Mouse (Mus musculus) cerebellum, adult 18-20 months (tissue): ENCODE measurements at regions not wholly inside any gene's neighbourhood (a gene's known extent, or its start where the extent isn't known, plus 50 kb on each side); places are given as distances from the start of the nearest gene placed in this dataset.

Source experiments
- DNase-seq, 2 experiments: peaks; one replicate each; pipeline ENCODE4 v3.0.0; 2021

DNA sequence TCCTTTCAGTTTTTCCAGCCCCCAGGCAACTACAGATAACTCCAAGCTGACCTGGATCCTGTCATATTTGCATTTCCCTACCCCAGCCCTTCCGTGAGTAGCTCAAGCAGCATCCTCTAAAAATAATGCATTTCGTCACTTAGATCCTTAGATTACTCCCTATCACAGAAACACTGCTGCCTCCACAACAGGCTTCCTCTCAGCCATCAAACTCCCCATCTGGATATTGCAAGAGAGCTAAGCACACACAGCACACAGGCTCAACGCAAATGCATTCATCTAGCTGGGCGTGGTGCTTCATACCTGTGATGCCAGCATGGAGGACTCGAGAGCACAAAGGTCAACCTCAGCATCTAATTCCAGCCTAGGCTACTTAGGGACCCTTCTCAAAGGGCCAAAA is 260.9 kb downstream of the Sox4 start:
- no peak for DNase-seq

DNA sequence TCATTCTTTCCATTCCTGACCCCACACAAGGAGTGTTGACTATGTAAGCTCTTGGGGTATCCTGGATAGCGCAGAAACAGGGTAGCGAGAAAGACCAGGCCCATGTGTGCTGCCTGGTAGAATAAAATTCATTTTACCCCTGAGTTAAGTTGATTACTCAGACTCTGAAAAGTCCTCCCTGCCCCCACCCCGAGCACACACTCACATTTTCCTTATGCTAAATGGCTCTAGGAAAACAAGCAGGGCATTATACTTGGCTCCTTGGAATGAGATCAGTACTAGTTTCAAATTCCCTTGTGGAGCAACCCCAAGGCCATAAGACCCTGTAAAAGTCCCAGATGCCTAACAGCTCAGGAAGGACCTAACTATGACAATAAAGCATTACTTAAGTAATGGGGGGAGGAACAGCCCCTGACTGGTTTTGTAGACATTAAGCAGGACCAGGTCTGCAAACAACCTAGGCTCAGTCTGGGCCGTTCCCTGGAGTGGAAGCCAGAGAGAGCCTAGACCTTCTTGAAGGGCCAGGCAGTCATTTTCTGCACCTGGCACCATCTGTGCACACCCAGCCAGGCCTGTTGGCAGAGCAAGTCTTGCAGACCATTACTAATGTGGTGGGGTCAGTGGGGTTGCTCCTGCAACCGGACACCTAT is 262.9 kb downstream of the Sox4 start:
- no peak for DNase-seq

DNA sequence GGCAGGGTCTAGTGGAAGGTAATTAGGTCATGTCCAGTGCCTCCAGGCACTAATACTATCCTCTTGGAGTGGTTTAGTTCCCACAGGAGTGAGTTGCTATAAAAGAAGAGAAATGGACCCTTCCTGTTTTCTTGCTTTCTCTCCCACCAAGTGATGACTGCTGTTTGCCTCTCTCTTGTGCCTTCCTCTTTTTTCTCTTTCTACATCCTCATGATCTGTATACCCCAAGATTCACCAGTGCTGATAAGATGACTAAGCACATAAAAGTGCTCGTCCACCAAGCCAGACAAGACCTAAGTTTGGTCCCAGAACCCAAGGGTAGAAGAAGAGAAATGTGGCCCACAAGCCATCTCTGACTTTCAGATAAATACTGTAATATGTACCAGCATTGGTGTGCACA is 265.7 kb downstream of the Sox4 start:
- DNase-seq, result no peak

DNA sequence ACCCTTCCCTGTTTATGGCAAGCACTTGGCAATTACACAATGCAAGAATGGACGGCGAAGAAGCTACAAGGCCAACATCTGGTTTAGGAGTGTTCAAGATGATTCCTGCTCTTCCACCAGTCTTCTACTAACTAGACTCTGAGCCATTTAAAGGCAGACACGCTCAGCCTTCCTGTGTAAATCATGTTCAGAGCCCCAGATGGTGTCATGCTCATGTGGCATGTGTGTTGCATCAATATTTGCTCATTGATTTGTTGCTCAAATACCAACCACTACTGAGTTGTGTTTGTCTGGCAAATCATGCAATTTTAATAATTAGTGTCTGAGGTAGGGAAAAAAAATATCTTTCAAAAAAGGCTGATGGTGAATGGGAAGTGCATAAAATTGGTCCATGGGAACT is 269.2 kb downstream of the Sox4 start:
- no peak for DNase-seq

DNA sequence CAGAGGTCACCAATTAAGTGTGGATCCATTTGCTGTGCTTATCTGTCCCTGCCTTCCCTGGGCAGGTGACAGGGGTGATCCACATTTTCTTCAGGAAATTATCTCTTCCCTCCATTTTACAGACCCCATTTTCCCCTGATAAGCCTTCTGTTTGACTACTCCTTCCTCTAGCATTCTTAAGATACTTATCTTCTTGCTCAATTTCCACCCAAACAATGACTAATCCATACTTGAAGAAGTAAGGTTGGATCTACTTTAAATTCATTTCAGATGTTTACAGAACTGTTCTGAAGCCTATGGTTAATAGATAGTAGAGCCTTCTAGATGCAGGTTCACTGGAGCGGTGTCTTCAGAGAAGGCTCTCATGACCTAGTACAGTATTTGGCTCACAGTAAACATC is 273.2 kb downstream of the Sox4 start:
- no peak for DNase-seq

DNA sequence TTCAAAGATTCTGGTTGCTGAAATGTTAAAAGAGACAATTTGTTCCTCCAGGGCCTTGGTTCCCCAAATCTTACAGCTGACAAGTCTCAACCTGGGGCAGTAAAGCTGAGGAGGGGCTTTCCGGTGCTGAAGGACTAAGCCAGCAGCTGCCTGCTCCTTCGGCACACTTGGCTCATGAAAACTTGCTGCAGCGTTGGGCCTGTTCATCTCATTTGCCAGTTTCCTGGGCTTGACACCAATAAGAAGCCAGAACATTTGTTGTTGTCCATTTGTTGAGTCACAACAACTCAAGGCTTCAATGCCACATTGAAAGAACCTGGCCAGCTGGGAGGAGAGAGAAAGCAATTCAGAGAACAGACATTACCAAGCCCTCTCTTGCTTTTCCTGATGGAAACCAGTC is 279.9 kb downstream of the Sox4 start:
- DNase-seq, result no peak

DNA sequence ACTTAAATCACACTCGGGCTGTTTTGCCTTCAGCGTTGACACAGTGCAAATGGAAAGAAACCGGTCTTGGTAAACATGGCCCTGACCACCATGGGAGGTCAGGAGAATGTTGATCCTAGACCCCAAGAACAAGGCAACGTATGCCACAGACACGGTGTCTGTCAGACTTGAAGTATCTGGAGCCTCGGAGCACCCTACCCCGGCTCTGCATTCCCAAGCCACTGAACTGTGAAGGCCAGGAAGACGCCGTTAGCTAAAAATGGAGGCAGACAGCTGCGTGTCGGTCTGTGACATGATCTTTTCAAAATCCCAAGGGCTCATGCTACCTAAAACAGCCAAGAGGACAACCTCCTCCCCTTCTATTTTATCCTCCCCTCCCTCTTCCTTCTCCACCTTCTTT is 282.0 kb downstream of the Sox4 start:
- DNase-seq, result no peak

DNA sequence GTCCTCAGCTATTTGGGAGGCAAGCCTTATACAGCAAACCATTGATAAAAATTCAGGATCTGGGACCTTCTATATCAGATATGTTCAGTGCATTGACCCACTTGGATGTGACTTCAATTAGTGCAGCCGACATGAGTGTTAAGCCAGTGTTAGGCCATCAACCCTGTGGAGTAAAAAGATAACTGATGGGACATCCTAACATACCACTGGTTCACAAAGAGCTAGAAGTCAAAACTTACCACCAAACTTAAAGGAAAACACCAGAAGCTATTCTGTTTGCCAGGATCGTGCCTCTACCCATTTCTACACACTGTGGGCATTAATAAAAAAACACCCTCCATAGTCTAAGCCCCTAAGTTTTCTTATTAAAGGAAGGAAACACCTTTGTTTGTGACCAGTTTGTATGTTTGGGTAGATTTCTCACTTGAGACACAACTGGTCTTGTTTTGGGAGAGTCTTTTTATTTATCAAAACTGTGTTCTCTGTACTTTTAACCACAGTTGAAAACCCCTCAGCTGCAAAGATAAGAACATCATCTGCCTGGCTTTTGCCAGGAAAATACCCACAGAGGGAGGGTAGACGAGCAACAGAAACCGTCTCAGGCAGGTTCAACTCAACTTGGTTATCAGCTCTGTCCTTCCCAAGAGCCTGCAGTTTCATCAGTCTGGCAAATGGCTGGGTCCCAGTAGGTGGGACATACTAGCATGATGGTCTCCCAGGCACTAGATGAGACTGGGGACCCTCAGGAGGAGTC is 283.5 kb downstream of the Sox4 start:
- no peak for DNase-seq

DNA sequence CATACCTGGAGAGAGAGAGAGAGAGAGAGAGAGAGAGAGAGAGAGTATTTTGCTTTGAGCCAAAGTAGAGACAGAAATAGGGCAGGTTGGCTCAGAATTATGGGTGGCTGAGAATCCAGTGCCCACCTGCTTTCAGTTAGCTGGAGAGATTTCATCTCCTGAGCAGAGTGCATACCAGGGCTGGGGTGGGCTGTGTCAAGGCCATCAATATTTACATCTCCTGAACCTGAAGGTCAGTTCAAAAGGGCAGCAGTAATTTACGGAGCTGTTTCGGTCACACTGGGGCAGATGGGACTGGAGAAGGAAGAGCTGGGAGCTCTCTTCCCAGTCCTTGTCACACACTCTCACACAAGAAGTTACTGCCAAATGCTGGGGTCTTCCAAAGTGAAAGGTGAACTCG is 286.7 kb downstream of the Sox4 start:
- no peak for DNase-seq

DNA sequence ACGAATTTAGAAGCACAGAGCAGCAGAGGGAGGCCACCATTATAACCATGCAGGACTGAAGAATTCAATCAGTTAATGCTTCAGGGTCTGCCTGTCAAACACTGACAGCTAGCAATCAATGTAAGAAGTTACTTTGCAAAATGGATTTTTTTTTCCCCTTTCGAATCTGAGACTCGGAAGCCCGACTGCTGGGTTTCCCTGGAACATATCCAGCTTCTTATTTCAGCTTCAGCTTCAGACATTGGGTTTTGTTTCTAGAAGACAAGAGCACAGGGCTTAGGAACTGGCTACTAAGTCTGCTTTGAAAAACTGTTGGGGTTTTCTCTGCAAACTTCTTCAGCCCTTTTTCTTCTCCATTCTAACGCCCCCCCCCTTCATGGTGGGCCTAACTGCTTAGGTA is 288.4 kb downstream of the Sox4 start:
- DNase-seq, result no peak

DNA sequence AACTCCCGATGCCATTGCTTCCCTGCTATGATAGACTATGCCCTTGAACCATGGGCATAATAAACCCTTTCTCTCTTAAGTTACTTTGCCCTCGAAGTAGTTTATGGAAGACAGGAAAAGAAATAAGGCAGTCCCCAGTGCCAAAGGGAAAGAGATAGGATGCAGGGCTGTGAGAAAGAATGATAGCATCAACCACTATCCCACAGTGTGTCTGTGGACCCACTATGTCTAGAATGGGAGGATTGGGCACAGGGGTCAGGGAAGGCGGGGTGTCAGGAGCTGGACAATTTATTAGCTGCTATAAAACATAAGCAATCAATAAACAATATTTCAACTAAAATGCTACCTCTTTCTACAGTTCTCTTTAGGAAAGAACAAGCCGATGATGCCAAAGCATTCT is 288.8 kb downstream of the Sox4 start:
- no peak for DNase-seq

DNA sequence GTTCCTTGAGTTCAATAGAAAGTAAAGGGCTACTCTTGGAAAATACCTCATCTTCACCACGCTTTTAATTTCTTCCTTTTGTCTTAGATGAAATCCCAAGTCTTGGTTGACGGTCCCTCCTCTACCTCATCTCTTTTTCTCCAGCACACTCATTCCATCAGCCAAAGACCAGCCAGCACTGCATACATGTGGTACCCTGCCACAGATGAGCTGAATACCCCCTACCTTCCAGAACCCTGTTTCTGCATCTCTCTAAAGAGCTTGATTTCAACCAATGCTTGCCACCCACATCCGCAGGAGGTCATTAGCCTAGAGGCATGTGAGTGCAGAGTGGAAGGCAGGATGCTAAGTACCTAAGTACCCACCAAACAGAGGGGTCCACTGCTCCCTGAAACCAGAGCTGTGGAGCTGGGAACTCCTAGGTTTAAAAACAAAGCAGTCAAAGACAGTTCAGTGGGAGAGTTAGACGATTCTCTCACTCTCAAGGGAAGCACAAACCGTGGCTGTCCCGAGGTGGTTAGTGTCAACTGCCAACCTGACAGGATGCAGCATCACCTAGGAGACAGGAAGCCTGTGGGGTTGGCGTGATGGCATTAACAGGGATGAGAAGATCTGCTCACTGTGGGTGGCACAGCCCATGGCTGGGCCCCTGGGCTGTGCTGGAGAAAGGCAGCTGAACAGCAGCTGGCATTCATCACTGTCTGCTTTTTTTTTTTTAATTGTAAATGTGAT is 289.4 kb downstream of the Sox4 start:
- no peak for DNase-seq

DNA sequence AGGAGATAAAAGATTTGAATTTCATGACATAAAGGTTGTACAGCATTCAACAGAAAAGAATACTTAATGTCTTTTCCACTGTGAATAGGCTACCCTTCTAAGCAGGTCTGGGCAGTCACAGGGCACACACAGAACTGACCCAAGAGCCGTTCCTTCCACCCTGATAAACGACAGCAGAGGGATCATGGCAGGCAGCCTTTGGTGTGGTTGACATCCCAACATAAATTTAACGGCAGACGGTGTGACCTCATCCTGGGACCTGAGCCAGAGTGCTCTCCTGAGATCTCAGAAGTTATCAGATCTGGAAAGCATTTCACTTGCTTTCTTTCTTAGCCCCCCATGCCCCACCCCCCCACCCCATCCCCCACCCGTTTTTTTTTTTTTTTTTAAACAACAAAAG is 290.1 kb downstream of the Sox4 start:
- DNase-seq, result peak; percentile 5 to 9

DNA sequence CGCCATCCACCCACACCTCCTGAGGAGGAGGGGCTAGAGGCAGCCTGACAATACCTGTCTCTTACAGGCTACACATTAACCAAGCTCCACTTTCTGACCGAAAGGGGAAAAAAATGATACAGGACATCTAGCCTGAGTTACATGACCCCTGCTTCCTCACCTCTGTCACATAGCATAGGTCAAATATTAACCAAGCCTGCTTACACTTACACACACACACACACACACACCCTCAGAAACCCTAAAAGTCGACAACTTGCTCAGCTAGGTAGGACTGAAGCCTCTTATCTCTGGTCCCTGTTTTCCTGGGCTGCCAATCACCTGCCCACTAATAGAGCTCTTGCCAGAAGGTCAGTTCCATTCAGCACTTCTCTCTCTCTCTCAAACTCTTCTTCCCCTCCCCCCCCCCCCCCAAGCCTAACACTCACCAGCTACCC is 291.2 kb downstream of the Sox4 start:
- DNase-seq, result no peak

DNA sequence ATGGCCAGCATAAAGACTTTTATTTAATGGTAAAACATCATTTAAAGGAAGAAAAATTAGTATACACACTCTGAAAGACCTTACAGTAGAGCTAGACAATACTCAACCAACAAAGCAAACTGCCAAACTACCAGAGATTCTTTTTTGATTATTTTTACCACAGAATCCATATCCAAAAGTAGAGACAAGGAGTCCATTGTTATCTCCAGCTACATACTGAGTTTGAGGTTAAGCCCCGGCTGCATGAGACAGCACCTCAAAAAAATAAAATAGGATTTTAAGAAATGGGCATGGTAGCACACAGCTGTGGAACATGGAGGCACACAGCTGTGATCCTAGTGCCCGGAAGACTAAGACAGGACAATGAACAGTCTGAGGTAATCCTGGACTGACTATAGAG is 293.4 kb downstream of the Sox4 start:
- no peak for DNase-seq

DNA sequence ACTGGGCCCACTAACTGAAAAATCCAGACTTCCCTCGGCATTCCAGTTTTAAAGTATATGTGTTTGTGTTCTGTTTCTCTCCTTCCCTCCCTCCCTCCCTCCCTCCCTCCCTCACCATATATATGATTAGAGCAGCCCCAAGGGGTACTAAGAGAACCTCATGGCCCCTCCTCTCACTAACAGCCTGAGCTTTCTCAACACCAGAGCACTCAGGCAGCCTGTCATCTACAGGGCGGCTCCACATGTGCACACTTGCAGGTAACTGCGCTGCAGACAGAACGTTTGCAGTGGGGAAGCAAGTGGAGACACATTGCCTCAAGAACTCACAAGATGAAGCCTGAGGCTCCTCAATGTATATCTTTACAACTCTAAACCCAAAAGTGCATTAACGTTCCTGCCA is 294.9 kb downstream of the Sox4 start:
- no peak for DNase-seq

DNA sequence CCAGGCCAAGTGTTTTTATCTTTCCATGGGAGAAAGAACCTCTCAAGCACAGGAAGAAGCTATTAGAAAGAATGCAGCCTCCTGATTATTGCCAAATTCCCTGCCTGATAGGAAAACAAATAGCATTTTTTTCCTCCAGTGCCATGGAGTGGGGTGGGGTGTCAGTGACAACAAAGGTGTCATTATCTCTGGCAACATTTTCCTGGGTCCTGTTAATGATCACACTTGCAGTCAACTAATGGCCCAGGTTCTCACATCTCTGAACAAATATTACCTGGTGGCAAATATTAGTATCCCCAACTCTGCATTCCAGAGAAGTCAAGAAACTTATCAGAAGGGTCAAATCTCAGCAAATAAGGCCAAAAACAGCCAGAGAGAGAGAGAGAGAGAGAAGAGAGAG is 298.6 kb downstream of the Sox4 start:
- no peak for DNase-seq

DNA sequence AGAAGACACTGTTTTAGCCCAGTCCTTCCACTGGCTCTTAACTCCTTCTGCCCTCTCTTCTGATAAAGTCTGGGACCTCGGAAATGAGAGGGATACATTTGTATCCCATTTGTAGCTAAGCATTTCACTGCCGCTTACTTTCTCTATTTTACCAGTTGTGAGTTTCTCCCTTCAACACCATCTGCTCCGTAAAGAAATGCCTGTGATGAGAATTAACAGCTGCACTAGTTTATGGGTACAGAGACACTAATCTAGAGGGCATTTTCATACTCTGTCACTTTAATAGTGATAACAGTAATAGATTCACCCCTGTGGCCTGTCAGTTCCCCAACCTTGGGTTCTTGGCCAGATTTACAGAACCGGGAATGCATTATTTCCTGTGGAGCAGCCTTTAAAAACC is 300.2 kb downstream of the Sox4 start:
- no peak for DNase-seq

DNA sequence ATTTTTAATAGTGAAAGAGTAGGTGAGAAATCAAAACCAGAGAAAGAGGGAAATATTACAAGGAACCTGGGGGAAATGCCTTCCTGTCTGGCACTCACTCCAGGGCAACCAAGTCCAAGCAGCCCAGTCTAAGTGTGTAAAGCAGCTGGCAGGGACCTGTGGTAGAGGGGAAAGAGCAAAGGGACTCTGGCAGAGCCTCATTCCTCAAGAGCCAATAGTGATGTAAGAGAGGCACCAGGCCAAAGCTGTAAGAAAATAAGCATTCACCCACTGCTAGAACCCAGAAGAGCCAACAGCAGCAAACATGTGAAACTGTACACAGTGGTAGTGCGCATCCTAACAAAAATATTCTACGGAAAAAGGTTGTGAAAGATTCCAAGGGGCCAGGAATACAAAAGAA is 301.7 kb downstream of the Sox4 start:
- no peak for DNase-seq

DNA sequence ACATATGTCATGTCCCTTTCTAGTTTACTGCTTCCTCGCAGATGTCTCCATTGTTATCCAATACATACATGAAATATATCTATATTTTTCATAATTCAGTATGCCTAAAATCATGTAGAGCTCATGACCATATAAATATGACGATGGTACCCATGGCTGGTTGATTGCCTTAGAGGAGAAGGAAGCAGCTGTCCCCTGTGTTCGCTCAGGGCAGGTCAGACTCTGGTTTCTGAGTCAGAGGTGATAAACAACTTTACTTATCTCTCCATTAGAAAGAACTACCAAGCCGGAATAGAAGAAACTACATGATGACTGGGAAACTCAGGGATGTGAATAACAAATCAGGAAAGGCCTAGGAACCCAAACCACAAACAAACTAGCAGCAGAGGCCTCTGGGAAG is 307.6 kb downstream of the Sox4 start:
- no peak for DNase-seq

DNA sequence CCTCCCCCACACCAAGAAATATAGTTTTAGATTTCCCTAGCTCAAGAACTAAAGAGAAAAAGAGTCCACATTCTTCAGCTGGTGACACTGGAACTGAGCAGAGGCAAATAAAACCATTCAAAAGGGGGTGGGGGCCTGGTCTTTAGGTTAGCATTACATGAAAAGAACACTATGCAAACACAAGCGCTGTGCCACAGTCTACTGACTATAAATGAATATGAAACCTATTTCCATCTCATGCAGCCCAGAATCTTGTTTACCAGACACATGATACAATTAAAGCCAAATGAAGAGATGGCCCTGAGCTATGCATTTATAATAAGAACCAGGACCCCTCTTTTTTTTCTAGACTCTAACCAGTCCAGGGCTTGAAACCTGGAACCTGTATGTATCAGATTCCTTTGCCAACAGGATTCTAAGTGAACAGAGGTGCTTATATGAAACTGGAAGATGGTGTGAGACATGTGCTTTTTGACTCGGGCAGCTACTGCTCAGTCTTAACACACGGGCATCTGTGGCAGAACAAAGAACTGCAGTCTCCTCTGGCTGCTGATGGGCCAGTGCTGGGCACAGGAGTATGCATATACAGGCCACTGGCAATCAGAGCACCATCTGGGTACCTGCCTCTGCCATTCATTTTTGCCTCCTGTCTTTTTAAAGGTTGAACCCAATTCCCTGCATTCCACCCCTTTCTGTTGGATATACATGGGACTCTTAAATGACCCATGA is 308.5 kb downstream of the Sox4 start:
- DNase-seq, result no peak

DNA sequence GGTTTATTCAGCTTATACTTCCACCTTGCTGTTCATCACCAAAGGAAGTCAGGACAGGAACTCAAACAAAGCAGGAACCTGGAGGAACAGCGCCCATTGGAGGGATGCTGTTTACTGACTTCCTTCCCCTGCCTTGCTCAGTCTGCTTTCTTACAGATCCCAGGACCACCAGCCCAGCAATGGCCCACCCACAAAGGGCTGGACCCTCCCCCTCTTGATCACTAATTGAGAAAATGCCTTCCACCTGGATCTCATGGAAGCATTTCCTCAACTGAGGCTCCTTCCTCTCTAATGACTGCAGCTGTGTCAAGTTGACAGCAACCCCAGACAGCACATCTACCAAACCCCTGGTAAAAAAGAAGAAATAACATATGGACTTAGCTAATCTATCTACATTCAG is 312.7 kb downstream of the Sox4 start:
- no peak for DNase-seq

DNA sequence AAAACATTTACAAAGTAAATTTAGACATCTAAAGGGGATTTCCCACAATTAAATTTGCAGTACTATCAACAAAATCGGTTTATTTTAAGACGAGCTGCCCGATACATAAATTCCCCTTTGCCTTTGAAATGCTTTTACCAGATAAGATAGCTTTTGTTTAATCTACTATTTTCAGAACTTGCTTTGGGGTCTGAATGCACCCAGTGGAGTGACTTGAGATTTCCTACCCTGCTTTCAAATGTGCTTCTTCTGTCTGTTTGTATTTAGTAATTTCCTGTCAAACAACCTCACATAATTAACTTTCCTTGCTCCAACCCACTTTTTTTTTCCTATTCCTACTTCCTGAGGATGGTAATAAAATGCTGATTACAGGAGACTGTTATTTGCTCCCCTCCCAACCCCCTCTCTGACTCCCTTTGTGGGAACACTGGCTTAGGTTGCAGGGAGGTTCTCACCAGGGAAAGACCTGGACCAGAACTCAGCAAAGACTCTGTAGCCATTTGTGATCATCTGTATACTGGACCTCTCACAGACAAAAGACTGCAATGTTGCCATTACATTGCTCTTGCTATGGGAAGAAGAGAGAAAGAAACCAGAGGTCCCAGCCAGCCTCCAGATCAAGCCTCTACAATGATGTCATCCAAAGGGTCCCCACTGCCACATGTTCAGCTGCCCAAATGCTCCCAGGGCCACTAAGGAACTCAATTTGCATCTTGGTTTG is 318.1 kb downstream of the Sox4 start:
- DNase-seq, result no peak
